Mouse (Mus musculus): Measurements from ENCODE around the gene Fras1. TPM values are rescaled to one million over a fixed set of nuclear protein-coding genes. Genes with fewer than 3 reads are reported as not detected.

Fras1 gene
- polyA plus RNA-seq, 1 experiment, result 6.9 TPM

DNA sequence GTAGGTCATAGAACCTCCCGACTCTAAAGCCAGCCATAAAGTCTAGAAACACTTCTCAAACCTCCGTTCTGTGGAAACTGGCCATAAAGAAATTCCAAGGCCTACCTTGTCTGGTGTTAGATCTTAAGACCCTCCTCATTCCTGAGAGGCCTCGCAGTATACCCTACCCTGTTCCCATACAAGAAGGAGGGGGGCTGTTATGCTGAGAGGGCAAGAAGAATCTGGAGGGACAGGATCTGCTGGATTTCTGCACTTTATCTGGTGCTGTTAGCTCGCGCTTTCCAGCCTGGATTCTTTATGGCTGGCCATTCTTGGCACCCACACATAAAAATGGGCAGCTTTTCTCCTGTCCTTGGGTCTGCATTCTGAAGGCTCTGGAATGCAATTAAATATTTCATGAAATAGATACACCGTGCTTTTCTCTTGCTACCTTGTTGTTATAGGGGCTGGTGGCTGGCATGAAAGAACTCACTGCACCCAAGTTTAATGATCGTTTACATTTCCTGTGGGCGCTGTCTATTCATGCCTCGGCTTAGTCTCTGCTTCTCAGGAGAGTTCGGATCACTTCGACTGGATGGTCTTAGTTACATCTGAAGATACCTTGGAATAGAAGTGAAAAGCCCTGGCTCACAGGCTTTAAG is 39.1 kb downstream of the Fras1 start:
- no peak for TF ChIP-seq CTCF (IDR thresholded peaks at IDR 0.05; ENCODE audit: low read depth, low read length)
- no peak for TF ChIP-seq POLR2A (IDR thresholded peaks at IDR 0.05; ENCODE audit: insufficient read depth, low read length)
- no peak for TF ChIP-seq EP300 (IDR thresholded peaks at IDR 0.05; ENCODE audit: insufficient read depth, low read depth, low read length)
- Histone ChIP-seq H3K9ac (ENCODE audit: low read depth, poor library complexity, severe bottlenecking) (no peak overlapping the region), H3K4me3 (ENCODE audit: low read depth, low read length) (no peak overlapping the region), H3K4me1 (ENCODE audit: control insufficient read depth, insufficient read depth, low read length) (no peaks in the 10 kb centered on the region), H3K36me3 (ENCODE audit: control insufficient read depth, insufficient read depth, low read length, poor library complexity, severe bottlenecking) (no peaks in the 10 kb centered on the region), H3K27ac (ENCODE audit: insufficient read depth, low read length) (no peak overlapping the region), H3K9me3 (replicated peaks; ENCODE audit: control insufficient read depth, insufficient read depth, low read length, poor library complexity, severe bottlenecking) (no peaks in the 10 kb centered on the region), H3K27me3 (ENCODE audit: control insufficient read depth, insufficient read depth, low read length, poor library complexity, severe bottlenecking) (no peaks in the 10 kb centered on the region)

DNA sequence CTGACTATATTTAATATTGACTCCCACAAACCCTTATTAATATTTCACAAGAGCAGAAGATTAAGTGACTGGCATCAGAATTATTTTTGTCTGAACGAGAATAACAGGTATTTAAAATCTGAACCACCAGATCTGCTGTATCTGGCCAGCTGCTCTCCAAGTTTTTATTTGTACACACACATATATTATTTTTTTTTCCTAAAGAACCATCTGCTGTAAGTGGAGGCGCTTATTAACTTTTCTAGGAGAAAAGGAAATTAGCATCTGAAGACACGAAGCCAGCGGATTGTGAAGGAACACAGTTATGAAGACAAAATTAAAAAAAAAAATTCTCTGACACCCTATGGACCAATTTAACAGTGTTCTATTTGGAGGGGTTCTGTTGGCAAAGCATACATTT is 43.4 kb downstream of the Fras1 start:
- TF ChIP-seq POLR2A (IDR thresholded peaks at IDR 0.05; ENCODE audit: insufficient read depth, low read length) (no peak), EP300 (IDR thresholded peaks at IDR 0.05; ENCODE audit: insufficient read depth, low read depth, low read length) (no peak), CTCF (IDR thresholded peaks at IDR 0.05; ENCODE audit: low read depth, low read length) (no peak)
- no peaks in the 10 kb centered on the region for H3K4me1 ChIP-seq (ENCODE audit: control insufficient read depth, insufficient read depth, low read length)
- H3K36me3 ChIP-seq (ENCODE audit: control insufficient read depth, insufficient read depth, low read length, poor library complexity, severe bottlenecking), result no peaks in the 10 kb centered on the region
- H3K27me3 ChIP-seq (ENCODE audit: control insufficient read depth, insufficient read depth, low read length, poor library complexity, severe bottlenecking), result no peaks in the 10 kb centered on the region
- no peaks in the 10 kb centered on the region for H3K9me3 ChIP-seq (replicated peaks; ENCODE audit: control insufficient read depth, insufficient read depth, low read length, poor library complexity, severe bottlenecking)
- H3K27ac ChIP-seq (ENCODE audit: insufficient read depth, low read length), result no peak overlapping the region
- H3K9ac ChIP-seq (ENCODE audit: low read depth, poor library complexity, severe bottlenecking), result no peak overlapping the region
- H3K4me3 ChIP-seq (ENCODE audit: low read depth, low read length), result no peak overlapping the region

DNA sequence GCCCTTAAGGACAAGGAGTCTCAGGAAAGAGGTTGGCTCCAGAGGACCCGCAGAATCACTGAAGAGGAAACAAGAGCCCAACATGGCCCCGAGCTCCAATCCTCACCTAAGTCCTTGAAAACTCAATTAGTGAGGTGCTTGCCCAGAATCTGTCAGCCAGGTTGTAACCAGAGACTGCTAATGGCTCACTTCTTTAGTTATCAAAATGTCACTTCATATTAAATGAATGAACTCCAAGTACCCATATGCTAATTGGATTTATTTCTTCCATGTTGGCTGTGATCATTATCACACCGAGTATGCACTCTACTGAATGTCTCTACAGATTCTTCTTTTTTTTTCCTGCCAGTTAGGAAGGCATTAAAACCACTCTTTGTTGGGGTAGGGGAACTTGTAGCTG is 47.8 kb downstream of the Fras1 start:
- Histone ChIP-seq H3K4me3 (ENCODE audit: low read depth, low read length) (no peak overlapping the region), H3K9me3 (replicated peaks; ENCODE audit: control insufficient read depth, insufficient read depth, low read length, poor library complexity, severe bottlenecking) (no peaks in the 10 kb centered on the region), H3K36me3 (ENCODE audit: control insufficient read depth, insufficient read depth, low read length, poor library complexity, severe bottlenecking) (no peaks in the 10 kb centered on the region), H3K4me1 (ENCODE audit: control insufficient read depth, insufficient read depth, low read length) (no peaks in the 10 kb centered on the region), H3K27me3 (ENCODE audit: control insufficient read depth, insufficient read depth, low read length, poor library complexity, severe bottlenecking) (no peaks in the 10 kb centered on the region), H3K9ac (ENCODE audit: low read depth, poor library complexity, severe bottlenecking) (no peak overlapping the region), H3K27ac (ENCODE audit: insufficient read depth, low read length) (no peak overlapping the region)
- no peak for TF ChIP-seq CTCF (IDR thresholded peaks at IDR 0.05; ENCODE audit: low read depth, low read length)
- TF ChIP-seq POLR2A (IDR thresholded peaks at IDR 0.05; ENCODE audit: insufficient read depth, low read length), result no peak
- no peak for TF ChIP-seq EP300 (IDR thresholded peaks at IDR 0.05; ENCODE audit: insufficient read depth, low read depth, low read length)

DNA sequence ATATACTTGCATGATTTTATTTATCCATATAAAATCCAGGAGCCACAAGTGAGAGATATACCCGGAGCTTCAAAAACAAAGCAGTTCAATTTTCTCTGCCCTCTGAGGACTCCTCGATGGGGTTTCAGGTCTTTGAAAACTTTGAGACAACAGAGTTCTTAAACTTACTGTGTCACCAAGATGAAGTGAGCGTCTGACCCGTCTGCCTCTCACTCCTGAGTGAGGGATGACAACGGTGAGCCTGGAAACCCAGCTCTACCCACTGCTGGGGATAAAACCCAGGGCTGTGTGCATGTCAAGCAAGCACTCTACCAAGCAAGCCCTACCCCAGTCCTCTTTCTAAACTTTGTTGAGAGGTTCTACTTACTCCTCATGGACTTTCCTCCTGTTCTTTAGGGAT is 49.0 kb downstream of the Fras1 start:
- no peaks in the 10 kb centered on the region for H3K4me1 ChIP-seq (ENCODE audit: control insufficient read depth, insufficient read depth, low read length)
- no peak overlapping the region for H3K9ac ChIP-seq (ENCODE audit: low read depth, poor library complexity, severe bottlenecking)
- H3K27ac ChIP-seq (ENCODE audit: insufficient read depth, low read length), result no peak overlapping the region
- H3K4me3 ChIP-seq (ENCODE audit: low read depth, low read length), result no peak overlapping the region
- no peaks in the 10 kb centered on the region for H3K36me3 ChIP-seq (ENCODE audit: control insufficient read depth, insufficient read depth, low read length, poor library complexity, severe bottlenecking)
- TF ChIP-seq POLR2A (IDR thresholded peaks at IDR 0.05; ENCODE audit: insufficient read depth, low read length), result no peak
- TF ChIP-seq EP300 (IDR thresholded peaks at IDR 0.05; ENCODE audit: insufficient read depth, low read depth, low read length), result no peak
- TF ChIP-seq CTCF (IDR thresholded peaks at IDR 0.05; ENCODE audit: low read depth, low read length), result no peak
- H3K9me3 ChIP-seq (replicated peaks; ENCODE audit: control insufficient read depth, insufficient read depth, low read length, poor library complexity, severe bottlenecking), result no peaks in the 10 kb centered on the region
- H3K27me3 ChIP-seq (ENCODE audit: control insufficient read depth, insufficient read depth, low read length, poor library complexity, severe bottlenecking), result no peaks in the 10 kb centered on the region

DNA sequence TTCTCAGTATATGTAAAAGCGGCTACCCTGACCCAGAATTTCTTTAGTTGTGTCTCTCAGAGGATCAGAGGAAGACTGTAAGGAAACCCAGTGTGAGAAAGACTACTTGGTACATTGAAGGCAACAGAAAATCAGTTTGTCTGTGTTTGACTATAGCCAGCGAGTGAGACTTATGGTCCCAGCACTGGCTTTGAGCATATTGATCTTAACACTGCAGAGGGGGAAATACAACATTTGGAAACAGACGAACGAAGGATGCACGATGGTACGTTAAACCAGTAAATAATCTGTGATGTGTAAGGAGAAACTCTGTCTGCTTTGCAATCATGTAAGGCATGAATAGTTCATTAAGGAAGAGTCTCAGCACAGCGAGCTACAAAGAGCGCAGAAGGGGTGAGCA is 51.6 kb downstream of the Fras1 start:
- Histone ChIP-seq H3K9ac (ENCODE audit: low read depth, poor library complexity, severe bottlenecking) (no peak overlapping the region), H3K27ac (ENCODE audit: insufficient read depth, low read length) (no peak overlapping the region), H3K27me3 (ENCODE audit: control insufficient read depth, insufficient read depth, low read length, poor library complexity, severe bottlenecking) (no peaks in the 10 kb centered on the region), H3K4me3 (ENCODE audit: low read depth, low read length) (no peak overlapping the region), H3K36me3 (ENCODE audit: control insufficient read depth, insufficient read depth, low read length, poor library complexity, severe bottlenecking) (no peaks in the 10 kb centered on the region), H3K9me3 (replicated peaks; ENCODE audit: control insufficient read depth, insufficient read depth, low read length, poor library complexity, severe bottlenecking) (no peaks in the 10 kb centered on the region), H3K4me1 (ENCODE audit: control insufficient read depth, insufficient read depth, low read length) (no peaks in the 10 kb centered on the region)
- no peak for TF ChIP-seq CTCF (IDR thresholded peaks at IDR 0.05; ENCODE audit: low read depth, low read length)
- no peak for TF ChIP-seq EP300 (IDR thresholded peaks at IDR 0.05; ENCODE audit: insufficient read depth, low read depth, low read length)
- no peak for TF ChIP-seq POLR2A (IDR thresholded peaks at IDR 0.05; ENCODE audit: insufficient read depth, low read length)

DNA sequence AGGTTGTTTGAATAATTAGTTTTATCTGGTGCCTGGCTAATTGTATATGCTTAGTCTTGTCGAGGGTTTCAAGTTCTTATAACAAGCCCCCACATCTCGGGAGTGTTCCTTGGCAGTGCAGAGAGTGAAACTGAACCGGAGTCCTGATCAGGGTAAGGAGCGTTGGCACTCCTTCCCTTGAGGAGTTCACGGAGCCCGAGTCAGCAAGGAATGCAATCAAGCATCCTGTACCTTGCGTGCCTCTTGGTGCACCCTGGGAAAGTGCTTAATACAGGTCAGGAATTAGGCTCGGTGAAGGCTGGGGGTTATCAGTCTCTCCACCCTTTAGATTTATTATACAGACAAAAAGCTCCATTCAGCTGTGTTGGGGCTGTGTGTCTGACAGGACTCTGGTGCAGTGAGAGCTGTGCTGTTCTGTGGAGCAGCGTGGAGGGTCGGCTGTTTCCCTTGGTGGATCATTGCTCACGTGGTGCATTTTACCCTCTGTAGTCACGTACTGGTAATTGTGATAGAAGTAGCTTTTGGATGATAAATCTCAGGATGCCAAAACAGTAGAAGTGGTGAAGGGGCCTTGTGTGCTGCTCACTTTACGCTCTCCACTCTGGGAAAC is 55.9 kb downstream of the Fras1 start:
- H3K4me3 ChIP-seq (ENCODE audit: low read depth, low read length), result no peak overlapping the region
- no peak overlapping the region for H3K9ac ChIP-seq (ENCODE audit: low read depth, poor library complexity, severe bottlenecking)
- no peaks in the 10 kb centered on the region for H3K4me1 ChIP-seq (ENCODE audit: control insufficient read depth, insufficient read depth, low read length)
- H3K27ac ChIP-seq (ENCODE audit: insufficient read depth, low read length), result no peak overlapping the region
- no peaks in the 10 kb centered on the region for H3K36me3 ChIP-seq (ENCODE audit: control insufficient read depth, insufficient read depth, low read length, poor library complexity, severe bottlenecking)
- H3K27me3 ChIP-seq (ENCODE audit: control insufficient read depth, insufficient read depth, low read length, poor library complexity, severe bottlenecking), result no peaks in the 10 kb centered on the region
- TF ChIP-seq POLR2A (IDR thresholded peaks at IDR 0.05; ENCODE audit: insufficient read depth, low read length) (no peak), EP300 (IDR thresholded peaks at IDR 0.05; ENCODE audit: insufficient read depth, low read depth, low read length) (no peak), CTCF (IDR thresholded peaks at IDR 0.05; ENCODE audit: low read depth, low read length) (no peak)
- no peaks in the 10 kb centered on the region for H3K9me3 ChIP-seq (replicated peaks; ENCODE audit: control insufficient read depth, insufficient read depth, low read length, poor library complexity, severe bottlenecking)

Data from ES-Bruce4 (cell line).